Mouse (Mus musculus): ENCODE data around the gene Farp2.
"Not testable (repeated sequence)": the region's sequence is repeated elsewhere in the genome, so short reads cannot be mapped to it uniquely, and the experiment has no call there.

DNA sequence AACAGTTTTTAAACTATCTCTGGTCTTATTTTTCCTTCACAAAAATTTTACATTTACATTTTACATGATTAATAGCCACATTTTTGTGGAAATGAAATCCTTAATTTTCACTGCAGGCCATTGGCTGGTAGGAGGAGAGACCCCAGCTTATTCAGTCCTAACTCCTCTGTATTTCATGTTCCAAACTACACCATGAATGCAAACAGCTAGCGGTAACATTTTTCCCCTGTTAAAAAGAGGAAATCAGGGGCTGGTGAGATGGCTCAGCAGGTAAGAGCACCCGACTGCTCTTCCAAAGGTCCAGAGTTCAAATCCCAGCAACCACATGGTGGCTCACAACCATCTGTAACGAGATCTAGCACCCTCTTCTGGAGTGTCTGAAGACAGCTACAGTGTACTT is 25.6 kb upstream of the Farp2 start:
- not testable (repeated sequence) for TF ChIP-seq CTCF (IDR thresholded peaks at IDR 0.05; ENCODE audit: insufficient read depth, low read length); POLR2A (IDR thresholded peaks at IDR 0.05; ENCODE audit: borderline replicate concordance, extremely low read depth, low read depth, low read length)
